Mouse (Mus musculus): ENCODE results near the gene Polr1a.
"Not testable (repeated sequence)": the region's sequence is repeated elsewhere in the genome, so short reads cannot be mapped to it uniquely, and the experiment has no call there.

Gene Polr1a

GRCm38 (mm10) chr6:71908481-71909381 is at the start of gene Polr1a, which contains the start of gene Ptcd3:
Polr1a (plus strand) TSS chr6:71909053.
Ptcd3 (minus strand) TSS chr6:71908750.
- DNase-seq (ENCODE audit: low spot score): peak; percentile 89

- DNase-seq (ENCODE audit: low spot score): no peak
Measured at GRCm38 (mm10) chr6:71867751-71868150, 41.1 kb upstream of the Polr1a start.

- DNase-seq (ENCODE audit: low spot score): no peak
Measured at GRCm38 (mm10) chr6:71868809-71869208, 40.0 kb upstream of the Polr1a start.

GRCm38 (mm10) chr6:71871396-71871795 is 37.5 kb upstream of the Polr1a start:
- DNase-seq (ENCODE audit: low spot score): no peak

- no peak for DNase-seq (ENCODE audit: low spot score)
Measured at GRCm38 (mm10) chr6:71877965-71878760, 30.7 kb upstream of the Polr1a start.

- DNase-seq (ENCODE audit: low spot score): no peak
Measured at GRCm38 (mm10) chr6:71893263-71893662, 15.6 kb upstream of the Polr1a start.

- DNase-seq (ENCODE audit: low spot score): no peak
Measured at GRCm38 (mm10) chr6:71907702-71908235, 1.1 kb upstream of the Polr1a start.

GRCm38 (mm10) chr6:71909384-71909783 is 531 bp downstream of the Polr1a start:
- DNase-seq (ENCODE audit: low spot score): no peak

GRCm38 (mm10) chr6:71909840-71910239 is 987 bp downstream of the Polr1a start:
- no peak for DNase-seq (ENCODE audit: low spot score)

- no peak for DNase-seq (ENCODE audit: low spot score)
Measured at GRCm38 (mm10) chr6:71911686-71912450, 3.0 kb downstream of the Polr1a start.

- DNase-seq (ENCODE audit: low spot score): no peak
Measured at GRCm38 (mm10) chr6:71920752-71921151, 11.9 kb downstream of the Polr1a start.

- DNase-seq (ENCODE audit: low spot score): not testable (repeated sequence)
Measured at GRCm38 (mm10) chr6:71925233-71925632, 16.4 kb downstream of the Polr1a start.

GRCm38 (mm10) chr6:71927911-71928310 is 19.1 kb downstream of the Polr1a start:
- DNase-seq (ENCODE audit: low spot score): peak; percentile 52

GRCm38 (mm10) chr6:71930053-71930452 is 21.2 kb downstream of the Polr1a start:
- DNase-seq (ENCODE audit: low spot score): no peak

GRCm38 (mm10) chr6:71930830-71931437 is 22.1 kb downstream of the Polr1a start:
- no peak for DNase-seq (ENCODE audit: low spot score)

GRCm38 (mm10) chr6:71932347-71932746 is 23.5 kb downstream of the Polr1a start:
- no peak for DNase-seq (ENCODE audit: low spot score)

- DNase-seq (ENCODE audit: low spot score): no peak
Measured at GRCm38 (mm10) chr6:71934081-71934556, 25.3 kb downstream of the Polr1a start.

GRCm38 (mm10) chr6:71935737-71936136 is 26.9 kb downstream of the Polr1a start:
- no peak for DNase-seq (ENCODE audit: low spot score)

- no peak for DNase-seq (ENCODE audit: low spot score)
Measured at GRCm38 (mm10) chr6:71940912-71941311, 32.1 kb downstream of the Polr1a start.

GRCm38 (mm10) chr6:71945101-71945500 is 36.2 kb downstream of the Polr1a start:
- no peak for DNase-seq (ENCODE audit: low spot score)

- DNase-seq (ENCODE audit: low spot score): no peak
Measured at GRCm38 (mm10) chr6:71946121-71946520, 37.3 kb downstream of the Polr1a start.

Data from ovary, postnatal 14 days (tissue).